Mouse (Mus musculus): Measurements from ENCODE around the gene Tnrc6b.

The Tnrc6b gene

GRCm38 (mm10) chr15:80710608-80711363 is at the start of gene Tnrc6b:
Gene Tnrc6b (plus strand): TSS chr15:80711313.
- DNase-seq (ENCODE audit: low spot score), result peak; percentile 99

DNA sequence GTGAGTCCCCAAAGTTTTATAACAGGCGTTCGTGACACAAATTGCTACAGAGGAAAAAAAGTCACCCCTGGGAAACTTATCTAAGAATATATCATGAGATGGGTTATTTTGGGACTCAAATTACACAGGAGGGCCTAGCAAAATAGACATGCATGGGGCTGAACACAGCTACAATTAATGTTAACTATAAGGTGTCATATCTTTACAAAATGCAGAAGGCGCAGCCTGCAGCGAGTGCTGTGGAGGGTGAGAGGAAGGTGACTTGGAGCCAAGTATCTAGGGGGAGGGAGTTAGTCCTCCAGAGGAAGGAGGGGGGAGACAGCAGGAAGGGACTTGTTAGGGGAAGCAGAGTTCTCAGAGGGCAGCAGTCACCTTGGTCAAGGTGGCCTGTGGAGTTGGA is 46.7 kb upstream of the Tnrc6b start:
- DNase-seq (ENCODE audit: low spot score), result no peak

DNA sequence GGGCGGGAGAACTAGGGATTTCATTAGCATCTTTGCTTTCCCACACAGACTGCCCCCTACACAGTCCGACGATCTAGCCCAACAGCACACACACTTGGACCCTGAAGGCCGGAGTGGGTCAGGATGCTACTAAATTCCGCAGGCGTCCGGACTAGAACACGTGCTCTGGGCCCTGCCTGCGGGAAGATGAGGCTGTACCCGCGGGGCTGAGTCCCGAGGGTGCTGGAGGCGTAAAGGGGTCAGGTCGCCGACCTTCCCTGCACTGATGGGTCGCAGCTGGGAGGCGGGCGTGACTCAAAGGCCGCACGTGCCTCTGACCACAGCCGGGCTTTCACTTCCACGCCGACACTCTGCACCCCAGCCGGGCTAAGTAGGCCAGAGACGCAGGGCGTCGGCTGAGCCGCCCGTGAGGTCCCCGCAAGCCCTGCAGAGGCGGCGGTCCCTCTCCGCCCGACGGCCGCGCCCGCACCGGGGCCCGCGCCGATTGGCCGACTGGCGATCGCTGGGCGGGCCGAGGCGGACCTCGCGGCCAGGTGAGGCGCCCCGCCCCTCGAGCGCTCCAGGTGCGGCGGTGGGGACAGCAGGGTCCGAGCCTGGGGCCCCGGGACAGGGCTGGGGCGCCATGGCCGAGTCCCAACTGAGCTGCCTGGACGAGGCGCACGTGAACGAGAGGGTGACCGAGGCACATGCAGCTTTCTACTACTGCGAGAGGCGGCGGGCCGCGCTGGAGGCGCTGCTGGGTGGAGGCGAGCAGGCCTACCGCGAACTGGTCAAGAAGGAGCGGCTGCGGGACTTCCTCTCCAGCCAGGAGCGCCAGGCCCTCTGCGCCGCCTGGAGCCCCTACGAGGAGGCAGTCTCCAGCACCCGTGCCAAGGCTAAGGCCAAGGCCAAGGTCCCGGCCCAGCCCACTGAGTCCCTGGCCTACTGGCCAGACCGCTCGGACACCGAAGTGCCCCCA is 39.5 kb upstream of the Tnrc6b start, which contains the start of gene Fam83f:
TSS of gene Fam83f (plus strand) at position 553 of the 958 bp plus-strand sequence.
- no peak for DNase-seq (ENCODE audit: low spot score)

DNA sequence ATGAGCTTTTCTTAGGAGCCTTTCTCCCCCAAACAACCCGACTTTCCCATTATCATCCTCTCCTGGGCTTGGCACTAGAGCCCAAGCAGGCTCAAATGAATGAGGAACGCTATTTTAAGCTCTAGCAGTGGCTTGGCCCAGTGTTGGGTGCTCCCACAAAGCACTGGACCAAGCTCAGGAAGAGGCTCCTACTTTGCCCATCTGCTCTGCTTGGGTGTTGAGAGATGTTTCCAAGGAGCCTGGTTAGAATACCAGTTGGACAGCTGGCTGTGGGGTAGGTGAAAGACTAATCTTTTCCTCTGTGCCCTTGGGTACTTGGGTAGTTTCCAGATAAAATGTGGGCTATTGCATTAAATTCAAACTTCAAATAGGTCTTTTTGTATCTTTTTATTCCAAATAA is 38.3 kb upstream of the Tnrc6b start:
- no peak for DNase-seq (ENCODE audit: low spot score)

DNA sequence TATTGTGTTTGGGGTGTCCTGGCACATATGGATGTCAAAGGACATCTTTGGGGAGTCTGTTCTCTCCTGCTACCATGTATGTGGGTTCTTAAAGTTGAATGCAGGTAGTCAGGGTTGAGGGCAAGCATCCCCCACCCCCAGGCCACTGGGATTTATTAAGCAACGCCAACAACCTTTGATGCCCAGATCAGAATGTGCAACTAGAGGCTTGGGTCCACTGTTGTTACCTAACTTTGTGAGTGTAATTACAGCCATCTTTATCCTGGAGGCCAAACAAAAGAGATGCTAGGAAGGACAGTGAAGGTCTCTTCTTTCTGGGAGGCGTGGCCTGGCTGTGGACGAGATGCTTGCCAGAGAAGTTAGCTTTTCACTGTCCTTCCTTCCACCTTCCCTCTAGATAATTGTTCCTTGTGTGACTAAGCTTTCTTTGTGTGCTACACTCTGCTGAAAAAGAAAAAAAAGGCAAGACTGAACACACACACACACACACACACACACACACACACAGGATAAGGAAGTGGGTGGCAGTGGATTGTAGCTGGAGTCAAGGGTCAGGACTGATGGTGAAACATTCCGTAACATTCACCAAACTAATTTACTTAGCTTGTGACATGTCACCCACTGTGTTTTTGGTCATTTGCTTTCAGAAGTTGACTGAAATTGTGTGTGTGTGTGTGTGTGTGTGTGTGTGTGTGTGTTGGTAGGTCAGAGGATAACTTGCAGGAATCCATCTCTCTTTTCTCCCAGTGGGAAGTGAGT is 37.6 kb upstream of the Tnrc6b start:
- DNase-seq (ENCODE audit: low spot score), result no peak

DNA sequence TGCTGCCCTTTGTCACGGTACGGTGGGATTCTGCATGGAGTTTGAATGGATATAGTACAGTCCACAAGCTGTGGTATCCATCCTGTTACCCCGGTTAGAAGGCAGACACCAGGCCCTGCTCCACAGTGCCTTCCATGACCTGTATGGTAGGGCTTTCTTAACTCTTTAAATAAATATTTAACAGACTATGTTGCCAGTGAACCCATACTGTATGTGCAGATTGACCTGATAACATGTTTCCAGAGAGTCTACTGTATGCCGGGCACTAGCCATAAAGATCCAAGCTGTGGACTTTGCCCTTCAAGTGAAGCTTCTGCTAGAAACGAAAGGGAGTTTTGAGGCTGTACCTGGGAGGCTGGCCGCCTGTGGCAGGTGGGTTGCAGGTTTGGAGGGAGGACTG is 36.4 kb upstream of the Tnrc6b start:
- DNase-seq (ENCODE audit: low spot score), result no peak

- DNase-seq (ENCODE audit: low spot score), result peak; percentile 66
Measured at GRCm38 (mm10) chr15:80679515-80680215, 31.4 kb upstream of the Tnrc6b start.

DNA sequence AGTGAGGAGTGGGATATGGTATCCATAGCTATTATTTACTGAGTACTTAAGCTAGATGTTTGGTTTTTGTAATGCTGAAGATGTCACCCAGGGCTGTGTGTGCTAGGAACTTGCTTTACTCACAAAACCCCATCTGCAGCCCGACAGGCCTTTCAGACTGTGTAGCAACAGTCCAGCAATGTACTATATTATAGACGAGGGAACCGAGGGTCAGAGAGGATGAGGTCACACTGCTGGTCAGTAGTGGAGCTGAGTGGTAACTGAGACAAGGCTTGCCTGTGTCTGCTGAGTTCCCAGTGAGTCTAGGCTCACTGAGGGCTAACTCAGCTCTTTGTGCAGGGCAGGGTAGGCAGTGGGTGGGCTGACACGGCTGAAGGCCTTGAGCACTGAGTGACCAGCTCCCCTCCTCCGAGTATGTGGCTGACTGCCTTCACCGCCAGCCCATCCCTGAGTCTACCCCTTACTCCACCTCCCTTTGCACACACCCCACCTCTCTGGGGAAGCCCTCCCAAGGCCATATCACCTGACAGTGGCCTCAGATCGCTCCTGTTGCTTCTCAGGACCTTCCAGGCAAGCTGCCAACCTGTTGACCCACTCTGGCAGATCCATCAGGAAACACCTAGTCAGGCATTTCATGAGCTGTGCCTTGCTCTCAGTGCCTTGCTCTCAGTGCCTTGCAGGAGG is 30.6 kb upstream of the Tnrc6b start:
- no peak for DNase-seq (ENCODE audit: low spot score)

- DNase-seq (ENCODE audit: low spot score), result no peak
Measured at GRCm38 (mm10) chr15:80681466-80681881, 29.6 kb upstream of the Tnrc6b start.

GRCm38 (mm10) chr15:80682343-80682742 is 28.8 kb upstream of the Tnrc6b start:
- no peak for DNase-seq (ENCODE audit: low spot score)

GRCm38 (mm10) chr15:80683151-80683550 is 28.0 kb upstream of the Tnrc6b start:
- no peak for DNase-seq (ENCODE audit: low spot score)

DNA sequence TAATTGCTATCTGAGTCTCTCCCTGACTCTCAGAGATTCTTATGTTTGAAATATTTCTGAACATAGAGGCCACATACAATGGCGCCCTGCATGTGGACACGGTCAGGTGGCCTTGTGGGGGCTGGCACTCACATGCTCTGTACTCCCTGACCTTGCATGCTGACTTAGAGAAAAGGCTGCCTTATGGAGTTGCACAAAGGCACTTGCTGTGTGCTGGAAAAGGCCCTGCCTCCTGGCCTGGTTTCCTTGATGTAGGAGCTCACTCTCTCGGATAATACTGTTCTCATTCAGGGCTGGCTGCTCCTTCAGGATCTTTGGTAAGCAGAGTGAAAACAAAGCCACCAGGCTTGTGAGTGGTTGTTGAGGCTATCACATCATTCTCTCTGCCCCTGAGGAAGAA is 27.1 kb upstream of the Tnrc6b start:
- DNase-seq (ENCODE audit: low spot score), result no peak

- DNase-seq (ENCODE audit: low spot score), result no peak
Measured at GRCm38 (mm10) chr15:80684786-80685602, 26.1 kb upstream of the Tnrc6b start.

- no peak for DNase-seq (ENCODE audit: low spot score)
Measured at GRCm38 (mm10) chr15:80685603-80685895, 25.6 kb upstream of the Tnrc6b start.

GRCm38 (mm10) chr15:80688536-80688935 is 22.6 kb upstream of the Tnrc6b start:
- DNase-seq (ENCODE audit: low spot score), result no peak

GRCm38 (mm10) chr15:80693492-80693891 is 17.6 kb upstream of the Tnrc6b start:
- no peak for DNase-seq (ENCODE audit: low spot score)

DNA sequence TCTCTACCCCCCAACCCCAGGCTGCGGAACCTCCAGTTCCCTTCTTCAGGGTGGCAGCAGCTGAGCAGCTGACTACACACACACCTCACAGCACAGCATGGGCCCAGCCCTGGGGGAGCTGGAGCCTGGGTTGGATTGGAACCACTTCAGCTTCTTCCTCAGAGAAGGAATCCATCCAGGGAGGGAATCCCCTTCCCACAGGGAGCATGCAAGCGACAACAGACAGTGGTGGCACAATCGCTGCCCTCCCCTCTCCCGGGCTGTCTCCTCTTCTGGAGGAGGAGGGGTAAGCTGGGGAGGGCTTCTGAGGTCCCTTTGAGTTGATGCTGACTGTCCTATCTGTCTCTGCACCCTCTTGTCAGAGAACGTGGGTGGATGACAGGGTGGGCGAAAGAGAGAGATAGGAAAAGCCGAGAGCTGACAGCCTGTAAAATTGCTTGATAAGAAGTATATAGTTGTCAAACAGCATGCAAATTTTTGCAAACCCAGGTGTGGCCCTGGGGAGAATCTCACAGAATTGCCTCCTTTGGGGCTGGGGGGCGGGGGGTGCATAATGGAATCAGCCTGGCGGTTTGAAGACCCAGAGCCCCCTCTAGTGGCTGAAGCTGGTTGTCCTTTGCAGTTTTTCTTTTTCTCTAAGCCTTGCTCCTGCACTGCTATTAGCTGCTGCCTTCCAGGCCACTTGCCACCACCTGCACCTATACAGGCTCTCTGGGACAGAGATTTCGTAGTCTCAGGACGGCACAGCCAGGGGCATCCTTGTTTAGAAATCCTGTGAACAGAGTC is 16.8 kb upstream of the Tnrc6b start:
- peak; percentile 76 for DNase-seq (ENCODE audit: low spot score)

DNA sequence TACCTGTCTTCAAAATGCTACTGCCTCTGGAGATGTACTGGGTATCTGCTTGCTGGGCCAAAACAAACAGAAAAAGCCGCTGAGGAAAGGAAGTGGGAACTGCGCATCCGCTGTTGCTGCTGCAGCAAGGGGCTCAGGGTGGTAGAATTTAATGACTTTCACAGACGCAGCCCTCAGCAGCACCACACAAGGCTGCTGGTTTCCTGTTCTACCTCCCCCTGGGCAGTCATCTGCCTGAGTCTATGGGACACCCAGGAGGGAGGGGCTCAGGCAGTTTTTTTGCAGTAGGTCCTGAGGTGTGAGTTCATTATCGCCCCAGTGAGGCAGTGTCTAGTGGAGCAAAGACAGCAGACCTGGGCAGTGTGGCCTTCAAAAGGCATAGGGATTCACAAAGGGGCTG is 13.5 kb upstream of the Tnrc6b start:
- DNase-seq (ENCODE audit: low spot score), result no peak

- DNase-seq (ENCODE audit: low spot score), result no peak
Measured at GRCm38 (mm10) chr15:80701481-80702257, 9.4 kb upstream of the Tnrc6b start.
